15 mouse cellular contexts compared by ENCODE assay signal in the genomic region with DNA sequence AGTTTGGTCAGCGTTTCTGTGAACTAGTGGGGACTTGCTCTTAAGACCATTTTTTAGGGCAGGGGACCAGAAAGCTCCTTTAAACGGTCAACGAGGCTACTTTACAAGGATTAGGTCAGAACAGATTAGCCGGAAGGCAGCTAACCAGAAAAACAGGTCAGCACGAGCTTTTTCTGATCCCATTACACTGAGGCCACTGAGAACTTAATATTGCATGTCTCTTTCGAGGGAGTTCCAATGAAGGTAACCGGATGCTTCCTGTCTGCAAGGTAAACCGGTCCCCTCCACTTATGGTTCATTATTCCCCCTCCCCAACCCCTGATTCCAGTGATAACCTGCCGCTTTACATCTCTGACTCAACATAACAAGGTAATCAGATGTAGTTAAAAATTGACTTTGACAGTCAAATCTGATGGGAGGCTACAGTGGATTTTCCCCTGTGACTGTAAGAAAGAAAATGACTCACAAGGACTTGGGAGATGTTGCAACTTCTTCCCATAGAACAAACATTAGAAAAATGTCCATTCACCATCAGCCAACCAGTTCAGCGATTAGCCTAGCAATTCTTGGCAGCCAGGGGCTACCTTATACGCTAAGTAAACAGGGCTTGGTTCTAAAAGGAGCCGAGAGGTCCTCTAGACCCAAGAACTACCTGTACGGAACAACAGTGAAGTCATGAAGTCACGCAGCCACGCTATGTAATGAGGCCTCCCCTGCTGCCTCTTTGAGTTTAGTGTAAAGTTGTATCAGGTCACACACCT. TPM values are rescaled to one million over a fixed set of nuclear protein-coding genes. Genes with fewer than 3 reads are reported as not detected.
DNase-seq lines count a peak whose midpoint lies in the region; ATAC-seq and TF ChIP-seq lines count a peak whose summit lies in the region.
"Had no signal": no experiment of that assay in that cellular context is flagged by ENCODE, and none has a peak within 500 bp of the region (broad histone marks: within the 10 kb centered on the region; RNA-seq: fewer than 3 reads in every experiment).

No protein-coding gene starts in this region.

- no peak overlapping the region for H3K27ac ChIP-seq in MEL (ENCODE audit: control insufficient read depth, low read depth, low read length)
- H3K27ac ChIP-seq in embryonic fibroblast, embryonic 13.5 days (ENCODE audit: insufficient read depth, low read length) = peak overlapping the region; percentile 55; the same call in 1 of the 2 replicates
- no peak overlapping the region for H3K27ac ChIP-seq in forebrain, embryonic 14.5 days (ENCODE audit: low read depth, low read length)
- H3K27ac ChIP-seq: limb, embryonic 13.5 days had no signal

- TF ChIP-seq CTCF in MEL (IDR thresholded peaks at IDR 0.05 in 2 of 3, conservative IDR thresholded peaks at IDR 0.05 in 1 of 3; ENCODE audit: control insufficient read depth in 1 of 3, insufficient read depth in 1 of 3, low read depth in 2 of 3, low read length in 3 of 3, poor library complexity in 1 of 3, severe bottlenecking in 1 of 3) = no peak
- no peak for TF ChIP-seq CTCF in embryonic fibroblast, embryonic 13.5 days (IDR thresholded peaks at IDR 0.05; ENCODE audit: borderline replicate concordance, insufficient read depth, low read length)

- no peak overlapping the region for H3K4me2 ChIP-seq in forebrain, embryonic 14.5 days (ENCODE audit: low read length)
- H3K4me2 ChIP-seq: limb, embryonic 13.5 days had no signal

- H3K4me1 ChIP-seq in MEL (ENCODE audit: control insufficient read depth in 1 of 2, insufficient read depth in 2 of 2, low read length in 2 of 2) = peaks cover 3 to 15% of the 10 kb centered on the region in 2 experiments; a peak in 3 of 4 replicates
- H3K4me1 ChIP-seq in embryonic fibroblast, embryonic 13.5 days (ENCODE audit: control insufficient read depth, insufficient read depth, low read length) = peaks cover 6% of the 10 kb centered on the region; the same call in 1 of the 2 replicates
- H3K4me1 ChIP-seq in forebrain, embryonic 14.5 days (ENCODE audit: control insufficient read depth, insufficient read depth, low read length) = no peaks in the 10 kb centered on the region

- ATAC-seq in forebrain, embryonic 14.5 days = no peak

- TF ChIP-seq RAD21 in MEL (IDR thresholded peaks at IDR 0.05; ENCODE audit: low read depth, low read length) = no peak

- no peak for TF ChIP-seq POLR2A in MEL (IDR thresholded peaks at IDR 0.05; ENCODE audit: control insufficient read depth in 1 of 2, insufficient read depth in 1 of 2, low read depth in 1 of 2, low read length in 2 of 2, poor library complexity in 1 of 2)
- TF ChIP-seq POLR2A in embryonic fibroblast, embryonic 13.5 days (IDR thresholded peaks at IDR 0.05; ENCODE audit: low read depth, low read length) = no peak

- 75% methylated on average over 15 of the region's 15 CpGs for WGBS in forebrain, embryonic 14.5 days

- TF ChIP-seq EP300 in MEL (IDR thresholded peaks at IDR 0.05; ENCODE audit: low read depth in 1 of 2, low read length in 2 of 2) = no peak

- H3K9ac ChIP-seq in MEL (ENCODE audit: control insufficient read depth, low read depth, low read length, poor library complexity, severe bottlenecking) = no peak overlapping the region
- H3K9ac ChIP-seq in forebrain, embryonic 14.5 days (ENCODE audit: low read length) = no peak overlapping the region
- H3K9ac ChIP-seq: limb, embryonic 13.5 days had no signal

- H3K36me3 ChIP-seq in MEL (ENCODE audit: control insufficient read depth in 1 of 2, insufficient read depth in 2 of 2, low read length in 2 of 2) = peaks cover 4 to 5% of the 10 kb centered on the region in 2 experiments; a peak in 3 of 4 replicates
- H3K36me3 ChIP-seq in forebrain, embryonic 14.5 days (ENCODE audit: control insufficient read depth, insufficient read depth, low read length) = peaks cover 18% of the 10 kb centered on the region

- no peaks in the 10 kb centered on the region for H3K9me3 ChIP-seq in MEL (replicated peaks; ENCODE audit: insufficient read depth, low read length)
- H3K9me3 ChIP-seq in forebrain, embryonic 14.5 days (replicated peaks; ENCODE audit: control insufficient read depth, low read length) = no peaks in the 10 kb centered on the region
- H3K9me3 ChIP-seq: limb, embryonic 13.5 days; megakaryocyte, embryonic 14.5 days had no signal

- H3K27me3 ChIP-seq in MEL (ENCODE audit: control insufficient read depth in 1 of 2, insufficient read depth in 2 of 2, low read length in 2 of 2) = no peaks in the 10 kb centered on the region
- no peaks in the 10 kb centered on the region for H3K27me3 ChIP-seq in forebrain, embryonic 14.5 days (replicated peaks; ENCODE audit: control insufficient read depth, insufficient read depth, low read length)
- H3K27me3 ChIP-seq: limb, embryonic 13.5 days; megakaryocyte, embryonic 14.5 days had no signal

- no peaks in the 10 kb centered on the region for H3K79me2 ChIP-seq in MEL (ENCODE audit: control insufficient read depth, insufficient read depth, low read length, poor library complexity)

- DNase-seq in MEL (ENCODE audit: low read depth, low spot score) = no peak
- DNase-seq in kidney, postnatal 14 days = peak; percentile 35
- DNase-seq in retina, embryonic 14.5 days (ENCODE audit: low spot score) = peak; percentile 31
- no peak for DNase-seq in forebrain, embryonic 14.5 days (ENCODE audit: low spot score)
- no peak for DNase-seq in spleen, adult 12 weeks (ENCODE audit: low spot score)
- no peak for DNase-seq in thymus, adult 18-20 months
- DNase-seq in gastrocnemius, adult 8-10 months (ENCODE audit: low spot score in 2 of 2) = no peak
- DNase-seq: cerebellum, adult 9-11 months; gastrocnemius, postnatal 36 days; layer of hippocampus, adult 9-11 months; right cerebral cortex, postnatal 25 days; thymus, adult 2 months had no signal

- no peak overlapping the region for H3K4me3 ChIP-seq in MEL (ENCODE audit: control insufficient read depth in 1 of 2, insufficient read depth in 1 of 2, low read depth in 2 of 2, low read length in 2 of 2)
- H3K4me3 ChIP-seq in embryonic fibroblast, embryonic 13.5 days (ENCODE audit: insufficient read depth, low read length) = no peak overlapping the region
- H3K4me3 ChIP-seq in forebrain, embryonic 14.5 days (ENCODE audit: low read depth, low read length) = no peak overlapping the region
- H3K4me3 ChIP-seq: limb, embryonic 13.5 days; megakaryocyte, embryonic 14.5 days had no signal

TF ChIP-seq in MEL, 35 proteins besides CTCF, POLR2A, EP300 and RAD21:
- TF ChIP-seq MEF2A (IDR thresholded peaks at IDR 0.05; ENCODE audit: extremely low read depth, insufficient replicate concordance, low read depth, low read length, poor library complexity, severe bottlenecking) (no peak), MYB (IDR thresholded peaks at IDR 0.05; ENCODE audit: low read depth, low read length) (no peak), MYC (IDR thresholded peaks at IDR 0.05; ENCODE audit: low read depth, low read length) (no peak), BHLHE40 (IDR thresholded peaks at IDR 0.05; ENCODE audit: borderline replicate concordance, low read depth, low read length) (no peak), ZKSCAN1 (IDR thresholded peaks at IDR 0.05; ENCODE audit: low read depth, low read length) (no peak), POLR2AphosphoS2 (IDR thresholded peaks at IDR 0.05; ENCODE audit: low read length) (0 out of 2 replicates have a peak, but pooled peaks have one; percentile 6)
TF ChIP-seq in MEL: peak in this region for 1.

RNA-seq across cellular contexts. Expression of a gene that starts 15.0 kb away (rescaled TPM):
- 80.4 and 109 TPM in 2 replicates for total RNA-seq in MEL (2012; rRNA removed)
- polyA plus RNA-seq in MEL (2012; ENCODE audit: insufficient read depth in 1 of 2, insufficient read length in 2 of 2, low read depth in 1 of 2, low replicate concordance in 2 of 2, missing spikeins in 1 of 2) = 100 to 1,000 TPM in 1 of 2 experiments, not detected in 1; 175 TPM
- 27.4 and 36.1 TPM in 2 replicates for polyA plus RNA-seq in embryonic fibroblast, embryonic 13.5 days (2011; ENCODE audit: insufficient read length, low read depth, missing spikeins)
- 44.1 and 52.1 TPM in 2 replicates for polyA plus RNA-seq in forebrain, embryonic 14.5 days (2014; fragmentation: Nextera tagmentation; extraction: Ambion mirVana)
- total RNA-seq in gastrocnemius, adult 8-10 months (2022) = 10 to 100 TPM in 3 of 4 experiments, 1 to 10 TPM in 1; 9.8 to 11.3 (median 10.7) TPM

Comparison
In these comparisons a context has a peak if more than half of its experiments do, and no peak if none do; other contexts are left out.
1. DNase-seq: peak in kidney, postnatal 14 days (single experiment) and retina, embryonic 14.5 days (single experiment); none in MEL (single experiment), forebrain, embryonic 14.5 days (single experiment), spleen, adult 12 weeks (single experiment), thymus, adult 18-20 months (0 of 2) and gastrocnemius, adult 8-10 months (0 of 2).